Mouse (Mus musculus) embryonic facial prominence, embryonic 11.5 days (tissue): ENCODE measurements around the gene Vmn1r199. TPM values are rescaled to one million over a fixed set of nuclear protein-coding genes. Genes with fewer than 3 reads are reported as not detected.
"Not testable (repeated sequence)": the region's sequence is repeated elsewhere in the genome, so short reads cannot be mapped to it uniquely, and the experiment has no call there.

ENCODE experiments used
- ATAC-seq: fragments of 200-750 bp; cut with Nextera tagmentation; replicated peaks from 2 replicates; pipeline ENCODE4 v1.8.0; 2017; ENCODE audit warnings: low read depth; ENCODE audit not compliant: insufficient number of reproducible peaks, low FRiP score, low TSS enrichment
- DNase-seq: peaks from one replicate; pipeline ENCODE4 v3.0.0-alpha.2; 2015; ENCODE audit warnings: low spot score
- H3K27ac ChIP-seq: fragments of 300-500 bp; sonication (generic); replicated peaks from 2 replicates; pipeline ENCODE4 v1.5.1; 2014; ENCODE audit warnings: mild to moderate bottlenecking, low read depth, low read length, control low read depth
- H3K27me3 ChIP-seq: fragments of 300-500 bp; sonication (generic); 2 replicates; pipeline ENCODE4 v1.6.1; 2014; ENCODE audit warnings: mild to moderate bottlenecking, low read length, moderate library complexity, mixed read lengths; ENCODE audit not compliant: control insufficient read depth, insufficient read depth
- H3K36me3 ChIP-seq: fragments of 300-500 bp; sonication (generic); replicated peaks from 2 replicates; pipeline ENCODE4 v1.6.1; 2014; ENCODE audit warnings: low read depth, mild to moderate bottlenecking, low read length, moderate library complexity, mixed read lengths; ENCODE audit not compliant: control insufficient read depth, insufficient read depth
- H3K4me1 ChIP-seq: fragments of 300-500 bp; sonication (generic); 2 replicates; pipeline ENCODE4 v1.6.1; 2014; ENCODE audit warnings: low read length, mixed read lengths; ENCODE audit not compliant: control insufficient read depth, insufficient read depth
- H3K4me2 ChIP-seq: fragments of 300-500 bp; sonication (generic); 2 replicates; pipeline ENCODE4 v1.6.1; 2014; ENCODE audit warnings: low read depth, mild to moderate bottlenecking, control low read depth, low read length, moderate library complexity
- H3K4me3 ChIP-seq: fragments of 300-500 bp; sonication (generic); 2 replicates; pipeline ENCODE4 v1.5.1; 2014; ENCODE audit warnings: low read depth, low read length, control low read depth
- H3K9ac ChIP-seq: fragments of 300-500 bp; sonication (generic); replicated peaks from 2 replicates; pipeline ENCODE4 v1.6.1; 2014; ENCODE audit warnings: mild to moderate bottlenecking, control low read depth, low read length
- H3K9me3 ChIP-seq: fragments of 300-500 bp; sonication (generic); replicated peaks from 2 replicates; pipeline ENCODE4 v1.6.1; 2016; ENCODE audit warnings: mild to moderate bottlenecking, low read length, inconsistent platforms, mixed read lengths; ENCODE audit not compliant: control insufficient read depth
- WGBS: fragments of 180-500 bp; shearing (Covaris S2); extraction: QIAGEN DNeasy Blood & Tissue Kit; methylation state at CpG from one replicate; pipeline ENCODE4 v1.1.7; 2014; 5-methylcytosine and 5-hydroxymethylcytosine counted together
- polyA plus RNA-seq: library from polyadenylated mRNA; unstranded; fragments of >200 nt; fragmentation: Nextera tagmentation; extraction: Ambion mirVana; gene quantifications from 2 replicates; pipeline ENCODE4 v1.2.1, GENCODE M21; 2014

Vmn1r199 gene
- not detected in 2 replicates for polyA plus RNA-seq

GRCm38 (mm10) chr13:22379518-22379917 is at the start of gene Vmn1r199:
Gene Vmn1r199, plus strand, starts transcription at chr13:22379818.
- DNase-seq, result no peak
- 66% methylated on average over 2 of the region's 2 CpGs for WGBS
- Histone ChIP-seq H3K4me2 (no peak within 1 kb of the TSS), H3K36me3 (no peaks in the 10 kb centered on the region), H3K9me3 (no peaks in the 10 kb centered on the region), H3K9ac (no peak within 1 kb of the TSS), H3K4me3 (no peak within 1 kb of the TSS), H3K27ac (no peak within 1 kb of the TSS), H3K4me1 (no peaks in the 10 kb centered on the region), H3K27me3 (no peaks in the 10 kb centered on the region)
- no peak for ATAC-seq

- DNase-seq (no peak), ATAC-seq (no peak)
- Histone ChIP-seq H3K4me1 (no peaks in the 10 kb centered on the region), H3K9me3 (no peaks in the 10 kb centered on the region), H3K27me3 (no peaks in the 10 kb centered on the region), H3K27ac (no peak overlapping the region), H3K4me3 (no peak overlapping the region), H3K9ac (no peak overlapping the region), H3K4me2 (no peak overlapping the region), H3K36me3 (no peaks in the 10 kb centered on the region)
- 75% methylated on average over 2 of the region's 2 CpGs for WGBS
Observed at GRCm38 (mm10) chr13:22333269-22333668, 46.3 kb upstream of the Vmn1r199 start.

- no peak overlapping the region for H3K4me3 ChIP-seq
- H3K27ac ChIP-seq, result no peak overlapping the region
- 93% methylated on average over 1 of the region's 1 CpGs for WGBS
- H3K4me1 ChIP-seq, result no peaks in the 10 kb centered on the region
- H3K27me3 ChIP-seq, result no peaks in the 10 kb centered on the region
- DNase-seq (no peak), ATAC-seq (no peak)
- H3K9me3 ChIP-seq, result no peaks in the 10 kb centered on the region
- no peak overlapping the region for H3K4me2 ChIP-seq
- H3K9ac ChIP-seq, result no peak overlapping the region
- H3K36me3 ChIP-seq, result no peaks in the 10 kb centered on the region
Observed at GRCm38 (mm10) chr13:22335565-22335964, 44.1 kb upstream of the Vmn1r199 start.

GRCm38 (mm10) chr13:22350064-22350463 is 29.6 kb upstream of the Vmn1r199 start, which contains the start of gene Vmn1r198:
Gene Vmn1r198, plus strand, starts transcription at chr13:22350364.
- Histone ChIP-seq H3K4me2 (no peak within 1 kb of the TSS), H3K9ac (no peak within 1 kb of the TSS), H3K36me3 (no peaks in the 10 kb centered on the region), H3K27me3 (no peaks in the 10 kb centered on the region), H3K4me3 (no peak within 1 kb of the TSS), H3K27ac (no peak within 1 kb of the TSS), H3K4me1 (no peaks in the 10 kb centered on the region), H3K9me3 (no peaks in the 10 kb centered on the region)
- DNase-seq (no peak), ATAC-seq (no peak)
- 6% methylated on average over 1 of the region's 1 CpGs for WGBS

GRCm38 (mm10) chr13:22350813-22351212 is 28.8 kb upstream of the Vmn1r199 start:
- no peaks in the 10 kb centered on the region for H3K4me1 ChIP-seq
- H3K36me3 ChIP-seq, result no peaks in the 10 kb centered on the region
- H3K27ac ChIP-seq, result no peak overlapping the region
- no peak overlapping the region for H3K9ac ChIP-seq
- no peaks in the 10 kb centered on the region for H3K27me3 ChIP-seq
- ATAC-seq (no peak), DNase-seq (no peak)
- no peak overlapping the region for H3K4me3 ChIP-seq
- H3K4me2 ChIP-seq, result no peak overlapping the region
- 72% methylated on average over 1 of the region's 1 CpGs for WGBS
- no peaks in the 10 kb centered on the region for H3K9me3 ChIP-seq

- not testable (repeated sequence) for ATAC-seq, H3K27me3 ChIP-seq, H3K9me3 ChIP-seq, H3K27ac ChIP-seq, H3K4me3 ChIP-seq, DNase-seq, H3K4me1 ChIP-seq, H3K9ac ChIP-seq, H3K36me3 ChIP-seq, H3K4me2 ChIP-seq
- 81% methylated on average over 3 of the region's 3 CpGs for WGBS
Observed at GRCm38 (mm10) chr13:22381128-22381527, 1.5 kb downstream of the Vmn1r199 start.

GRCm38 (mm10) chr13:22383401-22383800 is 3.8 kb downstream of the Vmn1r199 start:
- no peaks in the 10 kb centered on the region for H3K27me3 ChIP-seq
- no peak overlapping the region for H3K4me2 ChIP-seq
- WGBS, result 73% methylated on average over 3 of the region's 3 CpGs
- ATAC-seq (no peak), DNase-seq (no peak)
- H3K27ac ChIP-seq, result no peak overlapping the region
- no peak overlapping the region for H3K4me3 ChIP-seq
- H3K9ac ChIP-seq, result no peak overlapping the region
- no peaks in the 10 kb centered on the region for H3K9me3 ChIP-seq
- no peaks in the 10 kb centered on the region for H3K4me1 ChIP-seq
- H3K36me3 ChIP-seq, result no peaks in the 10 kb centered on the region

GRCm38 (mm10) chr13:22387050-22387449 is 7.4 kb downstream of the Vmn1r199 start:
- no peak overlapping the region for H3K4me3 ChIP-seq
- DNase-seq (no peak), ATAC-seq (no peak)
- 100% methylated on average over 1 of the region's 1 CpGs for WGBS
- H3K4me2 ChIP-seq, result no peak overlapping the region
- no peak overlapping the region for H3K27ac ChIP-seq
- H3K27me3 ChIP-seq, result no peaks in the 10 kb centered on the region
- H3K36me3 ChIP-seq, result no peaks in the 10 kb centered on the region
- no peaks in the 10 kb centered on the region for H3K4me1 ChIP-seq
- no peaks in the 10 kb centered on the region for H3K9me3 ChIP-seq
- no peak overlapping the region for H3K9ac ChIP-seq
